Mouse (Mus musculus) c-Kit-positive CD71-positive TER-119-negative erythroid progenitor cells, embryonic 14.5 days (primary cell): ENCODE measurements around the gene Srsf10.

Experiments
- DNase-seq: peaks from one replicate; pipeline ENCODE4 v3.0.0-alpha.2; 2013; ENCODE audit warnings: low read depth

The Srsf10 gene

DNA sequence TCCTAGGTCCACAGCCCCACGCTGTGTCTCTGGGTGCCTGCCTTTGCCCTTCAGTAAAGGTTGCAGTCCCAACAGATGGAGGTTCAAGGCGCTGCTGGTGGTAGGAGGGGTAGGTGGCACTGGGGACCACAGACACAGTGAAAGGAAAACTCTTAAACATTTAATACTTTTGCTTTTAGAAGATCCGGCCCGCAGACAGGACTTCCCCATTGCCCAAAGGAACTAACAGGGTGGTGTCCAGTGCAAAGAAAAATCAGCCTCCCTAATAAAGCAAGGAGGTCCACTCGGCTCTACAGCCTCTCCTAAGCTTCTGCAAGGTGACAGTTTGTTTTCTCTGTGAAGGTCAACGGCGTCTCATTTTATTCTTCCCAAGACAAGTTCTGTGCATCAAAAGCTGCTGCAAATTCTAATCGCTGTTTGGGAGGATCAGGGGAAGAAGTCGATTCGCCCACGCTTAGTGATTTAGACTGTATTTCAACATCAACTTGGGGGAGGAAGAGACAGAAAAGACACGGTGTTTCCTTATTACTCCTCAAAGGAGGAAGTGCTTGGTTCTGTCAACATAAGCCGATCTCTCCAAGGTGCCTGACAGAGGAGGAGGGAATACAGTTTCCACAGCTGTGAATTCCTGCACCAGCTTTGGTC, 63.2 kb downstream of the Srsf10 start:
- no peak for DNase-seq

DNA sequence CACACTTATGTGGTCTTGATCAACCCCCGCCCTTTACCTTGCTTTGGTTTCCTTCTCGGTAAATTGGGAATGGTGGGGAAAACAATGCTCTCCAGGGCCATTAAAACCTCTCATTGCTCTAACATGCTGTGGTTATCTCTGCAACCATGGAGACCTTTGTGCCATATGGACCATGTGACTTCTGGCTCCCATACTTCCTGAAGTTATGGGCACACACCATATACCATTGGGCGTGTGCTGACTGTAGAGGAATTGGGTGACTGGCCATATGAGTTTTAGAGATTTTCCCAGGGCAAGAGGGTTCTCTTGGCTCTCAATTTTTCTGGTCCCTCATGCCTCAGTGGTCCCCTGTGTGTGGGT, 63.7 kb downstream of the Srsf10 start:
- DNase-seq: no peak
